Mouse (Mus musculus): ENCODE measurements around the gene Cby3. TPM values are rescaled to one million over a fixed set of nuclear protein-coding genes. Genes with fewer than 3 reads are reported as not detected.

Cby3 gene
- polyA plus RNA-seq (2014; fragmentation: Illumina TruSeq; extraction: RNeasy Lipid Tissue Mini Kit (QIAGEN cat#74804); ENCODE audit: low replicate concordance), result not detected

GRCm38 (mm10) chr11:50354162-50354561, at the start of gene Cby3:
Gene Cby3 (plus strand): TSS chr11:50354462.

GRCm38 (mm10) chr11:50325496-50326301, 28.6 kb upstream of the Cby3 start, which contains the start of gene Canx:
Gene Canx (minus strand): TSS chr11:50325673.

GRCm38 (mm10) chr11:50376911-50377891, 22.9 kb downstream of the Cby3 start, which contains the start of gene Hnrnph1:
Gene Hnrnph1 (plus strand): TSS chr11:50376990.

Other genes starting within 250 kb of the Cby3 start
- 2.2 TPM for gene Tbc1d9b, start 223.1 kb upstream of the Cby3 start, polyA plus RNA-seq (2014; fragmentation: Illumina TruSeq; extraction: RNeasy Lipid Tissue Mini Kit (QIAGEN cat#74804); ENCODE audit: low replicate concordance)
- not detected for gene Mrnip, start 180.0 kb upstream of the Cby3 start, polyA plus RNA-seq (2014; fragmentation: Illumina TruSeq; extraction: RNeasy Lipid Tissue Mini Kit (QIAGEN cat#74804); ENCODE audit: low replicate concordance)
- gene Sqstm1, start 143.6 kb upstream of the Cby3 start, polyA plus RNA-seq (2014; fragmentation: Illumina TruSeq; extraction: RNeasy Lipid Tissue Mini Kit (QIAGEN cat#74804); ENCODE audit: low replicate concordance), result 102 TPM
- 1.6 TPM for gene Mgat4b, start 143.6 kb upstream of the Cby3 start, polyA plus RNA-seq (2014; fragmentation: Illumina TruSeq; extraction: RNeasy Lipid Tissue Mini Kit (QIAGEN cat#74804); ENCODE audit: low replicate concordance)
- not detected for gene Ltc4s, start 115.8 kb upstream of the Cby3 start, polyA plus RNA-seq (2014; fragmentation: Illumina TruSeq; extraction: RNeasy Lipid Tissue Mini Kit (QIAGEN cat#74804); ENCODE audit: low replicate concordance)
- gene Maml1, start 62.2 kb upstream of the Cby3 start, polyA plus RNA-seq (2014; fragmentation: Illumina TruSeq; extraction: RNeasy Lipid Tissue Mini Kit (QIAGEN cat#74804); ENCODE audit: low replicate concordance), result 5.2 TPM
- 558 TPM for gene Canx, start 28.8 kb upstream of the Cby3 start, polyA plus RNA-seq (2014; fragmentation: Illumina TruSeq; extraction: RNeasy Lipid Tissue Mini Kit (QIAGEN cat#74804); ENCODE audit: low replicate concordance)
- gene Hnrnph1, start 22.5 kb downstream of the Cby3 start, polyA plus RNA-seq (2014; fragmentation: Illumina TruSeq; extraction: RNeasy Lipid Tissue Mini Kit (QIAGEN cat#74804); ENCODE audit: low replicate concordance), result 820 TPM
- gene Rufy1, start 76.7 kb downstream of the Cby3 start, polyA plus RNA-seq (2014; fragmentation: Illumina TruSeq; extraction: RNeasy Lipid Tissue Mini Kit (QIAGEN cat#74804); ENCODE audit: low replicate concordance), result 28.8 TPM
- 0.59 TPM for gene Adamts2, start 247.6 kb downstream of the Cby3 start, polyA plus RNA-seq (2014; fragmentation: Illumina TruSeq; extraction: RNeasy Lipid Tissue Mini Kit (QIAGEN cat#74804); ENCODE audit: low replicate concordance)